Mouse (Mus musculus) ES-Bruce4 (cell line): ENCODE measurements around the gene Hist1h2ak. TPM values are rescaled to one million over a fixed set of nuclear protein-coding genes. Genes with fewer than 3 reads are reported as not detected.
"Not testable (repeated sequence)": the region's sequence is repeated elsewhere in the genome, so short reads cannot be mapped to it uniquely, and the experiment has no call there.

ENCODE experiments used
- H3K27ac ChIP-seq: 2 replicates; pipeline ENCODE4 v1.5.1; 2012; ENCODE audit warnings: low read length, inconsistent platforms; ENCODE audit not compliant: insufficient read depth
- H3K27me3 ChIP-seq: 2 replicates; pipeline ENCODE4 v1.6.1; 2012; ENCODE audit warnings: mild to moderate bottlenecking, low read length, inconsistent platforms; ENCODE audit not compliant: control insufficient read depth, poor library complexity, insufficient read depth, severe bottlenecking
- H3K36me3 ChIP-seq: 2 replicates; pipeline ENCODE4 v1.6.1; 2012; ENCODE audit warnings: inconsistent platforms, mild to moderate bottlenecking, low read length, moderate library complexity; ENCODE audit not compliant: control insufficient read depth, poor library complexity, insufficient read depth, severe bottlenecking
- H3K4me1 ChIP-seq: one replicate; pipeline ENCODE4 v1.8.1; 2011; ENCODE audit warnings: low read length; ENCODE audit not compliant: control insufficient read depth, insufficient read depth
- H3K4me3 ChIP-seq: 2 replicates; pipeline ENCODE4 v1.5.1; 2011; ENCODE audit warnings: low read depth, mild to moderate bottlenecking, low read length
- H3K9ac ChIP-seq: 2 replicates; pipeline ENCODE4 v1.6.1; 2012; ENCODE audit warnings: low read depth, mild to moderate bottlenecking, inconsistent platforms; ENCODE audit not compliant: poor library complexity, severe bottlenecking
- H3K9me3 ChIP-seq: replicated peaks from 2 replicates; pipeline ENCODE4 v1.6.1; 2012; ENCODE audit warnings: mild to moderate bottlenecking, low read length, inconsistent platforms; ENCODE audit not compliant: control insufficient read depth, poor library complexity, insufficient read depth, severe bottlenecking
- CTCF ChIP-seq: IDR thresholded peaks from one replicate; pipeline ENCODE4 v1.8.1; 2011; ENCODE audit warnings: low read depth, low read length
- EP300 ChIP-seq: IDR thresholded peaks from 2 replicates; pipeline ENCODE4 v1.6.1; 2011; ENCODE audit warnings: low read depth, low read length; ENCODE audit not compliant: insufficient read depth
- POLR2A ChIP-seq: IDR thresholded peaks from one replicate; pipeline ENCODE4 v1.8.1; 2011; ENCODE audit warnings: low read length; ENCODE audit not compliant: insufficient read depth
- polyA plus RNA-seq: library from polyadenylated mRNA; stranded (reverse); fragments of >200 nt; gene quantifications from 2 replicates; pipeline ENCODE4 v1.2.4, GENCODE M21; 2011; ENCODE audit warnings: low read depth; ENCODE audit not compliant: missing spikeins, insufficient read depth, insufficient read length

Hist1h2ak gene
- polyA plus RNA-seq: 6.7 and 7.5 TPM in 2 replicates

DNA sequence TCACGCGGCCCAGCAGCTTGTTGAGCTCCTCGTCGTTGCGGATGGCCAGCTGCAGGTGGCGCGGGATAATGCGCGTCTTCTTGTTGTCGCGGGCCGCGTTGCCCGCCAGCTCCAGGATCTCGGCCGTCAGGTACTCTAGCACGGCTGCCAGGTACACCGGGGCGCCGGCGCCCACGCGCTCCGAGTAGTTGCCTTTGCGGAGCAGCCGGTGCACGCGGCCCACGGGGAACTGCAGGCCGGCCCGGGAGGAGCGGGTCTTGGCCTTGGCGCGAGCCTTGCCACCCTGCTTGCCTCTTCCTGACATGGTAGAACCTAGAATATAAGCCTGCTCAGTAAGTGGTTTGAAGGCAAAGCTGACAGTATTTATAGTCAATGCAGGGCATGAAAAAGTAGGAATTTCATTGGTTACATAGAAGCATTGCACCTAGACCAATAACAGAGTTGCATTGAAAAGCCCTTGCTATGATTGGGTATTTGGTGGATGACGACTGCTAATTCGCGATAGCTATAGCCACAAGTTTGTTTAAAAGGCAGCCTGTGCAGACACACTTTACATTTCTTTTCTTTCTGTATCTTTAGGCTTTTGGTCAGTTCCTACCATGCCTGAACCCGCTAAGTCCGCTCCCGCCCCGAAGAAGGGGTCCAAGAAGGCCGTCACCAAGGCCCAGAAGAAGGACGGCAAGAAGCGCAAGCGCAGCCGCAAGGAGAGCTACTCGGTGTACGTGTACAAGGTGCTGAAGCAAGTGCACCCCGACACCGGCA, at the start of gene Hist1h2ak, which contains the start of gene Hist1h2bn:
TSS of gene Hist1h2ak (minus strand) at position 304 of the 762 bp plus-strand sequence.
TSS of gene Hist1h2bn (plus strand) at position 600 of the 762 bp plus-strand sequence.
- H3K36me3 ChIP-seq, H3K4me1 ChIP-seq, H3K9me3 ChIP-seq, H3K27me3 ChIP-seq: not testable (repeated sequence)
- peak within 1 kb of the TSS; percentile 74 for H3K4me3 ChIP-seq
- H3K9ac ChIP-seq: peak within 1 kb of the TSS; percentile 90
- H3K27ac ChIP-seq: peak within 1 kb of the TSS; percentile 84
- TF ChIP-seq POLR2A: peak; percentile 71

DNA sequence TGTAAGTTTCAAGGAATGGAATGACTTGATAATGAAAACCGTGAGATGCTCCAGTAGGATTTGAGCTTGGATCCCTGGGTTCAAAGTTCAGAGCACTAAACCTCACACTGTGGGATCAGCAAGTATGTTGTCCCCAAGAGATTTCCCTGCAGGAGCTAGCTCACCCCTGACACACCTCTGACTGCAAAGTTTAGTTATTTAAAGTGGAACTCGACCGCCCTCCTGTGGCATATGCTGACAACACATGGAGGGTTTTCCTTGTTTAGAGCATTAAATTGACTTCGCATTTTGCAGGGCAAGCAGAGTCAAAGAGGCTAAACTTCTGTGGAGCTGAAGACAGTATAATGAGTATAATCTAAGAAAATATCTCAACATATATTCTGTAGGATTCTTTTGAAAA, 49.4 kb upstream of the Hist1h2ak start:
- not testable (repeated sequence) for H3K36me3 ChIP-seq, H3K4me1 ChIP-seq, H3K27me3 ChIP-seq, H3K4me3 ChIP-seq, H3K9me3 ChIP-seq, H3K9ac ChIP-seq, H3K27ac ChIP-seq

DNA sequence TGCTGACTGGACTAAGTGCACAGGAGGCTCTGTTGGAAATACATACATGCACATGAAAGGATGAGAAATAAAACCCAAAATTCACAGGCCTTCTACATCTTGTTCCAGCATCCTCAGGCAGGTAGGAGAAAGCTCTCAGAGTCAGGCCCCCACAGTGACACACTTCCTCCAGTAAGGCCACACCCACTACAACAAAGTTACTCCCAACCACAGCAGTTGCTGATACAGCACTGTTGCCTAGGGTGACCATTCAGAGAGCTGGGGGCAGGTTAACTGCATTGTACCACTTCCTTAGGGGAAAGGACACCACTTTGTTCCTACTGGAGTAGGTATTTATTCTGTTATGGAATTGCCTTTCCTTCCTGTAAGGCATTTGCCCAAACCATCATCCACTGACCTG, 43.5 kb upstream of the Hist1h2ak start:
- not testable (repeated sequence) for H3K27ac ChIP-seq, H3K36me3 ChIP-seq, H3K9me3 ChIP-seq, H3K9ac ChIP-seq, H3K4me3 ChIP-seq, H3K27me3 ChIP-seq, H3K4me1 ChIP-seq

DNA sequence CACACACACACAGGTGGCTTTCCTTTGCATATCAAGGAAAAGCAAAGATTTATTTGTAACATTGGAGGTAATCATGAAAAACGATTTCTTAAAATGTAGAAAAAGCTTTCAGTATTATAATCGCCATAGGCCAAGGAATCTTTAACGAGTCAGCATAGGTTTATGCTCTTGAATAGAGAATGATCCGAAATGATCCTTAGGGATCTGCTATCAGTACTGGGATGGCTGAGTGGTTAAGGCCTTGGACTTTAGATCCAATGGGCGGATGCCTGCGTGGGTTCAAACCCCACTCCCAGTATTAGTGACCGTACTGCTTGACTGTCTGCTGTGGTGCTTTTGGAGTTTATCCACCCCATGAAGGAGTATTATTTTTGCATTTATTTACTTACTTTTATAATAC, 42.0 kb upstream of the Hist1h2ak start:
- no peaks in the 10 kb centered on the region for H3K36me3 ChIP-seq
- no peak for TF ChIP-seq EP300
- no peak for TF ChIP-seq CTCF
- TF ChIP-seq POLR2A: no peak
- no peaks in the 10 kb centered on the region for H3K9me3 ChIP-seq

DNA sequence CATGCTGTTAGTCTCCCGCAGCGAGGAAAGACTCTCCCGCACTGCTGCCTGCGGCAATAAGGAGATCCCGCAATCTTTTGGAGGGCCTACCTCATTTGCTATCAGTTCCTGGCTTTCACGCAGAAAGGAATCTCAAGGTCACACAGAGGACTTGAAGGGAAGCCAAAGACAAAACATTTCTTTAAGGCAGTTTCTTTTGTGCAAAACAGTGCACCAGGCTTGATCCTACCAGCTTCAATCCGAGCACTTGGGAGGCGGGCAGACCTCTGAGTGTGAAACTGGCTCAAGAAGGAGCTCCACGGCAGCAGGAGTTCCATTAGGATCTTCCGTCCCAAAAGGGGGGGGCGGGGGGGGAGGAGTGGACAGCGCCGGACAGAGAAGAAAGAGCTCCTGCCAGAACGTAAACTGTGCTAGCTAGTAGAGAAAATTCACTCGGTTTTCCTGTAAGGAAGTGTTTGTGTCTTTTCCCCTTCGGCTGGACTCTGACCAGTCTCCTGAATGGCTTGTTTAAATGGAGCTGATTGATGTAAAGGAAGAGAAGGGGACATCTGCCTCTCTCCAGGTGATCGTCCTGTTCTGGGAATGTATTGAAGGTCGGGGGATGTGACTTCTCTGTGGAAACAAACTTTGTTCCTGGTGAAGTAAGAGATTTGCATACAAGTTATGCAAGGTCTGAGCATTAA, 37.1 kb upstream of the Hist1h2ak start:
- TF ChIP-seq CTCF (no peak), EP300 (no peak), POLR2A (no peak)
- Histone ChIP-seq H3K4me3 (no peak overlapping the region), H3K27ac (no peak overlapping the region), H3K27me3 (no peaks in the 10 kb centered on the region), H3K4me1 (peaks cover 1% of the 10 kb centered on the region), H3K9ac (peak overlapping the region; percentile 83), H3K36me3 (no peaks in the 10 kb centered on the region), H3K9me3 (no peaks in the 10 kb centered on the region)

More for the DNA sequence above, 42.0 kb upstream of the Hist1h2ak start:
- Histone ChIP-seq H3K9ac (no peak overlapping the region), H3K27me3 (no peaks in the 10 kb centered on the region), H3K4me3 (no peak overlapping the region), H3K27ac (no peak overlapping the region), H3K4me1 (no peaks in the 10 kb centered on the region)

DNA sequence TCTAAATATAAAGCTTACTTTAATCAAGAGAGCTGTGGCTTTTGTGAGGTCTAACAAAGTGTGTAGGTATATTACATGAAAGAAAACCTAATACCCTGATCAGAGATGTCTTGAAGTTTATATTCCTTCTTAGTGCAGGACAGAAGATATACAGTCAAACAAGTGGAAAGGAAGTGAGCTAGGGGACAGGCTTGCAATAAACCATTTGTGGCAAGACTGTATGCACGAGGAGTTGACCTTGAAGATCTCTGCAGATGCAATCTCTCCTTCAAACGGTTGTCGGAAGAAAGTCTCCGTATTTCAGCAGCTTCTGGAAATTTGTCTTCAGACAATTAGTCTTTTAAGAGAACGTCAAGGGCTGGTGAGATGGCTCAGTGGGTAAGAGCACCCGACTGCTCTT, 36.3 kb upstream of the Hist1h2ak start:
- Histone ChIP-seq H3K4me3 (no peak overlapping the region), H3K9ac (no peak overlapping the region), H3K27me3 (no peaks in the 10 kb centered on the region), H3K4me1 (peaks cover 1% of the 10 kb centered on the region), H3K9me3 (no peaks in the 10 kb centered on the region), H3K36me3 (no peaks in the 10 kb centered on the region), H3K27ac (no peak overlapping the region)
- TF ChIP-seq EP300 (no peak), CTCF (no peak), POLR2A (no peak)
